Mouse (Mus musculus) heart, embryonic 11.5 days (tissue): ENCODE data around the gene Abca2. TPM values are rescaled to one million over a fixed set of nuclear protein-coding genes. Genes with fewer than 3 reads are reported as not detected.

Source experiments
- ATAC-seq: fragments of 200-750 bp; cut with Nextera tagmentation; replicated peaks from 2 replicates; pipeline ENCODE4 v1.8.0; 2017; ENCODE audit warnings: moderate library complexity; ENCODE audit not compliant: insufficient number of reproducible peaks, low FRiP score, low TSS enrichment
- H3K27ac ChIP-seq: fragments of 300-500 bp; sonication (generic); 2 replicates; pipeline ENCODE4 v1.5.1; 2014; ENCODE audit warnings: mild to moderate bottlenecking, low read depth, low read length
- H3K27me3 ChIP-seq: fragments of 300-500 bp; sonication (generic); 2 replicates; pipeline ENCODE4 v1.6.1; 2014; ENCODE audit warnings: mild to moderate bottlenecking, low read length, mixed read lengths; ENCODE audit not compliant: control insufficient read depth, insufficient read depth
- H3K36me3 ChIP-seq: fragments of 300-500 bp; sonication (generic); 2 replicates; pipeline ENCODE4 v1.6.1; 2014; ENCODE audit warnings: mild to moderate bottlenecking, low read length, moderate library complexity, mixed read lengths; ENCODE audit not compliant: control insufficient read depth, insufficient read depth
- H3K4me1 ChIP-seq: fragments of 300-500 bp; sonication (generic); 2 replicates; pipeline ENCODE4 v1.6.1; 2014; ENCODE audit warnings: low read length; ENCODE audit not compliant: control insufficient read depth, insufficient read depth
- H3K4me2 ChIP-seq: fragments of 300-500 bp; sonication (generic); 2 replicates; pipeline ENCODE4 v1.6.1; 2014; ENCODE audit warnings: mild to moderate bottlenecking, moderate library complexity
- H3K4me3 ChIP-seq: fragments of 300-500 bp; sonication (generic); 2 replicates; pipeline ENCODE4 v1.5.1; 2014; ENCODE audit warnings: low read depth, low read length
- H3K9ac ChIP-seq: fragments of 300-500 bp; sonication (generic); 2 replicates; pipeline ENCODE4 v1.6.1; 2014; ENCODE audit warnings: mild to moderate bottlenecking, low read depth, low read length, moderate library complexity
- H3K9me3 ChIP-seq: fragments of 300-500 bp; sonication (generic); replicated peaks from 2 replicates; pipeline ENCODE4 v1.6.1; 2016; ENCODE audit warnings: low read length; ENCODE audit not compliant: control insufficient read depth
- WGBS: fragments of 180-500 bp; shearing (Covaris S2); extraction: QIAGEN DNeasy Blood & Tissue Kit; methylation state at CpG from one replicate; pipeline ENCODE4 v1.1.7; 2014; ENCODE audit not compliant: insufficient replicate concordance; 5-methylcytosine and 5-hydroxymethylcytosine counted together
- polyA plus RNA-seq: library from polyadenylated mRNA; unstranded; fragments of >200 nt; fragmentation: Nextera tagmentation; extraction: Ambion mirVana; gene quantifications from 2 replicates; pipeline ENCODE4 v1.2.1, GENCODE M21; 2014

Gene Abca2
- polyA plus RNA-seq, 1 experiment from 2014 or later = 2.0 TPM

- Histone ChIP-seq H3K27me3 (0 out of 2 replicates have a peak, but pooled peaks cover 3% of the 10 kb centered on the region), H3K36me3 (no peaks in the 10 kb centered on the region), H3K9me3 (no peaks in the 10 kb centered on the region), H3K4me3 (no peak overlapping the region), H3K4me2 (no peak overlapping the region), H3K27ac (no peak overlapping the region), H3K9ac (no peak overlapping the region), H3K4me1 (no peaks in the 10 kb centered on the region)
- 69% methylated on average over 8 of the region's 8 CpGs for WGBS
- ATAC-seq = no peak
Observed at GRCm38 (mm10) chr2:25450853-25451647, 22.5 kb downstream of the Abca2 start.

- ATAC-seq = no peak
- Histone ChIP-seq H3K4me1 (no peaks in the 10 kb centered on the region), H3K4me2 (no peak overlapping the region), H3K27ac (no peak overlapping the region), H3K4me3 (no peak overlapping the region), H3K9ac (no peak overlapping the region), H3K27me3 (no peaks in the 10 kb centered on the region), H3K9me3 (no peaks in the 10 kb centered on the region), H3K36me3 (no peaks in the 10 kb centered on the region)
- WGBS = 41% methylated on average over 1 of the region's 1 CpGs
Observed at GRCm38 (mm10) chr2:25452951-25453350, 24.4 kb downstream of the Abca2 start.

- no peak within 1 kb of the TSS for H3K27ac ChIP-seq
- 35% methylated on average over 14 of the region's 14 CpGs for WGBS
- no peaks in the 10 kb centered on the region for H3K36me3 ChIP-seq
- ATAC-seq = no peak
- H3K4me2 ChIP-seq = no peak within 1 kb of the TSS
- peaks cover 11% of the 10 kb centered on the region for H3K4me1 ChIP-seq
- H3K27me3 ChIP-seq = no peaks in the 10 kb centered on the region
- H3K4me3 ChIP-seq = no peak within 1 kb of the TSS
- no peak within 1 kb of the TSS for H3K9ac ChIP-seq
- H3K9me3 ChIP-seq = no peaks in the 10 kb centered on the region
Observed at GRCm38 (mm10) chr2:25456205-25456953, 27.9 kb downstream of the Abca2 start, which contains the start of gene Clic3. TSS of gene Clic3 (plus strand) at chr2:25456838.

- Histone ChIP-seq H3K27ac (no peak overlapping the region), H3K9me3 (no peaks in the 10 kb centered on the region), H3K4me2 (no peak overlapping the region), H3K27me3 (no peaks in the 10 kb centered on the region), H3K9ac (no peak overlapping the region), H3K4me1 (peaks cover 13% of the 10 kb centered on the region), H3K4me3 (no peak overlapping the region), H3K36me3 (no peaks in the 10 kb centered on the region)
- 76% methylated on average over 9 of the region's 9 CpGs for WGBS
- no peak for ATAC-seq
Observed at GRCm38 (mm10) chr2:25457022-25457896, 28.8 kb downstream of the Abca2 start.

GRCm38 (mm10) chr2:25458911-25459310 lies 30.4 kb downstream of the Abca2 start:
- 72% methylated on average over 5 of the region's 5 CpGs for WGBS

GRCm38 (mm10) chr2:25460135-25460534 lies 31.6 kb downstream of the Abca2 start:
- no peaks in the 10 kb centered on the region for H3K27me3 ChIP-seq
- H3K4me2 ChIP-seq = peak overlapping the region; percentile 93
- no peak for ATAC-seq
- H3K9ac ChIP-seq = peak overlapping the region; percentile 83
- peak overlapping the region; percentile 79 for H3K4me3 ChIP-seq
- H3K4me1 ChIP-seq = peaks cover 13% of the 10 kb centered on the region
- 32% methylated on average over 5 of the region's 5 CpGs for WGBS
- H3K36me3 ChIP-seq = no peaks in the 10 kb centered on the region
- H3K27ac ChIP-seq = peak overlapping the region; percentile 88; the same call in 1 of the 2 replicates
- no peaks in the 10 kb centered on the region for H3K9me3 ChIP-seq

More at GRCm38 (mm10) chr2:25458911-25459310, 30.4 kb downstream of the Abca2 start:
- Histone ChIP-seq H3K4me1 (peaks cover 13% of the 10 kb centered on the region), H3K27me3 (no peaks in the 10 kb centered on the region), H3K27ac (no peak overlapping the region), H3K9me3 (no peaks in the 10 kb centered on the region), H3K4me3 (no peak overlapping the region), H3K4me2 (no peak overlapping the region), H3K36me3 (no peaks in the 10 kb centered on the region), H3K9ac (no peak overlapping the region)
- no peak for ATAC-seq

- Histone ChIP-seq H3K27me3 (no peaks in the 10 kb centered on the region), H3K9ac (peak within 1 kb of the TSS; percentile 83), H3K4me3 (peak within 1 kb of the TSS; percentile 79), H3K4me1 (peaks cover 13% of the 10 kb centered on the region), H3K27ac (peak within 1 kb of the TSS; percentile 88), H3K4me2 (peak within 1 kb of the TSS; percentile 93), H3K9me3 (no peaks in the 10 kb centered on the region), H3K36me3 (no peaks in the 10 kb centered on the region)
- ATAC-seq = peak; percentile 85
- WGBS = under 1% methylated on average over 48 of the region's 48 CpGs
Observed at GRCm38 (mm10) chr2:25460551-25461309, 32.2 kb downstream of the Abca2 start, which contains the start of gene Paxx. TSS of gene Paxx (minus strand) at chr2:25461094.
